Mouse (Mus musculus) liver, embryonic 15.5 days (tissue): Measurements from ENCODE around the gene Pdia6. TPM values are rescaled to one million over a fixed set of nuclear protein-coding genes. Genes with fewer than 3 reads are reported as not detected.

ENCODE experiments used
- ATAC-seq: fragments of 200-750 bp; cut with Nextera tagmentation; 2 replicates; pipeline ENCODE4 v1.8.0; 2017; ENCODE audit warnings: moderate number of reproducible peaks, mild to moderate bottlenecking, moderate library complexity; ENCODE audit not compliant: insufficient read depth
- H3K27ac ChIP-seq: fragments of 300-500 bp; sonication (generic); replicated peaks from 2 replicates; pipeline ENCODE4 v1.5.1; 2015; ENCODE audit warnings: mild to moderate bottlenecking, inconsistent platforms
- H3K27me3 ChIP-seq: fragments of 300-500 bp; sonication (generic); 2 replicates; pipeline ENCODE4 v1.6.1; 2015; ENCODE audit warnings: mild to moderate bottlenecking, inconsistent platforms
- H3K36me3 ChIP-seq: fragments of 300-500 bp; sonication (generic); replicated peaks from 2 replicates; pipeline ENCODE4 v1.6.1; 2015; ENCODE audit warnings: moderate library complexity, mild to moderate bottlenecking, inconsistent platforms
- H3K4me1 ChIP-seq: fragments of 300-500 bp; sonication (generic); replicated peaks from 2 replicates; pipeline ENCODE4 v1.6.1; 2015; ENCODE audit warnings: inconsistent platforms
- H3K4me2 ChIP-seq: fragments of 300-500 bp; sonication (generic); 2 replicates; pipeline ENCODE4 v1.6.1; 2015; ENCODE audit warnings: moderate library complexity, mild to moderate bottlenecking, inconsistent platforms
- H3K4me3 ChIP-seq: fragments of 300-500 bp; sonication (generic); replicated peaks from 2 replicates; pipeline ENCODE4 v1.5.1; 2015; ENCODE audit warnings: mild to moderate bottlenecking, inconsistent platforms
- H3K9ac ChIP-seq: fragments of 300-500 bp; sonication (generic); 2 replicates; pipeline ENCODE4 v1.6.1; 2015; ENCODE audit warnings: moderate library complexity, mild to moderate bottlenecking, inconsistent platforms
- H3K9me3 ChIP-seq: fragments of 300-500 bp; sonication (generic); replicated peaks from 2 replicates; pipeline ENCODE4 v1.6.1; 2016; ENCODE audit warnings: inconsistent platforms
- WGBS: fragments of 180-500 bp; shearing (Covaris S2); methylation state at CpG from one replicate; pipeline ENCODE4 v1.1.7; 2015; ENCODE audit warnings: mixed read lengths; ENCODE audit not compliant: insufficient replicate concordance; 5-methylcytosine and 5-hydroxymethylcytosine counted together
- polyA plus RNA-seq: library from polyadenylated mRNA; unstranded; fragments of >200 nt; fragmentation: Nextera tagmentation; extraction: Ambion mirVana; gene quantifications from 2 replicates; pipeline ENCODE4 v1.2.1, GENCODE M21; 2015

Pdia6 gene
- polyA plus RNA-seq, 1 experiment from 2014 or later: 225 TPM

DNA sequence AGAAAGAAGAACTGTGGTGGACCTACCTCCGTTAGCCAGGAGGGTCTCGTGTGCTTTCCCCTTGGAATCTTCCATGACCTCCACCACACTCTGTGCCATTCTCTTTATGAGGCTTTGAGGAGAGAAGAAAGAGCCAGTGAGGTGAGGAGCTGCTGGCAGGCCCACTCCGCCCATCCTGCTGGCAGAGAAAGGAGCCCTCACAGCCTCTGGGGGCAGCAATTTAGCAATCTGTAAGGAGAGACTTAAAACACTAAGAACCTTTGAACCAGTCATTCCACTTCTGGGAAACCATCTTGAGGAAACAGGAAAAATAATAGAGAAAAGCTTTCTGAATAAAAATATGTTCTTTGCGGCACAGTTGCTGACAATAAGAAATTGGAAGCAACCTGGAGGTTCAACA, 41.9 kb downstream of the Pdia6 start:
- no peaks in the 10 kb centered on the region for H3K36me3 ChIP-seq
- no peak overlapping the region for H3K27ac ChIP-seq
- H3K27me3 ChIP-seq: no peaks in the 10 kb centered on the region
- H3K4me3 ChIP-seq: no peak overlapping the region
- no peaks in the 10 kb centered on the region for H3K4me1 ChIP-seq
- WGBS: 37% methylated on average over 4 of the region's 4 CpGs
- no peak overlapping the region for H3K9ac ChIP-seq
- ATAC-seq: no peak
- no peaks in the 10 kb centered on the region for H3K9me3 ChIP-seq
- H3K4me2 ChIP-seq: no peak overlapping the region

DNA sequence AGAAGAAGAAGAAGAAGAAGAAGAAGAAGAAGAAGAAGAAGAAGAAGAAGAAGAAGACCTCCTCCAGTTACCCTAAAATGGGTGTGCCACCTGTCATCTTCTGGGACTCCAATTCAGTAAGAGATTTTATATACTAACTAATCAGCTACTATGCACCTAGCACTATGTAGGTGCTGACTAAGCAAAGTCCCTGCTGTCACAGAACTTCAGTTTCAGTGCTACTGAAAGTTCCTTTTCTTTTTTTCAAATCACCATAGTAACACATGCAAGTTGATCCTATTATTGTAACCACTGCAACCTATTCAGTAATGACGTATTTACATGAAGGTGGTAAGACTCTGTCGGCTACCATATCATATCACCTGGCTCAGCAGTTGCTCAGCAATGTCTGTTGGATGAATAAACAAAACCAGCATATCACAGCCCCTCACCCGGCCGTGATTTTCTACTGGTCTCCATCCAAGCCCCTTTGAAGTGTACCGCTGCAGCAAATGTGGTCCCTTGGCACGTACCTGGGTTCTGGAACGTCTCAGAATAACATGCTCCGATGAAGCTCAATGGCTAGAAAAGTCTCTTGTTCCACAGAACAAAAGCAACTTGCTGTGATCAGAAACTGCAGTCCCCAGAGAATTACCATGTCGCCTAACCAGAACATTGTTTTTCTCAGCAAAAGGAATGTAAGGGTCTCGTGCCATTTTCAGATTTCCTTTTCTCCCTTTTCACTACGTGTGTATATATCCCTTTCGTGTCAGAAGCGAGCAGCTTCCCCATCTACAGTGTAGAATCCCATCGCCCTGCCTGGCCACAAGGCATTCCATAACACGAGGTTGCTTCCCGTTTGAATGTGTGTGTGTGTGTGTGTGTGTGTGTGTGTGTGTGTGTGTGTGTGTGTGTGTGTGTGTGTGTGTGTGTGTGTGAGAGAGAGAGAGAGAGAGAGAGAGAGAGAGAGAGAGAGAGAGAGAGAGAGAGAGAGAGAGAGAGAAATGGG, 44.8 kb downstream of the Pdia6 start:
- H3K4me2 ChIP-seq: no peak overlapping the region
- WGBS: 62% methylated on average over 16 of the region's 16 CpGs
- H3K27ac ChIP-seq: no peak overlapping the region
- H3K9me3 ChIP-seq: no peaks in the 10 kb centered on the region
- H3K4me1 ChIP-seq: no peaks in the 10 kb centered on the region
- H3K9ac ChIP-seq: no peak overlapping the region
- no peak overlapping the region for H3K4me3 ChIP-seq
- no peaks in the 10 kb centered on the region for H3K36me3 ChIP-seq
- H3K27me3 ChIP-seq: no peaks in the 10 kb centered on the region
- ATAC-seq: no peak

DNA sequence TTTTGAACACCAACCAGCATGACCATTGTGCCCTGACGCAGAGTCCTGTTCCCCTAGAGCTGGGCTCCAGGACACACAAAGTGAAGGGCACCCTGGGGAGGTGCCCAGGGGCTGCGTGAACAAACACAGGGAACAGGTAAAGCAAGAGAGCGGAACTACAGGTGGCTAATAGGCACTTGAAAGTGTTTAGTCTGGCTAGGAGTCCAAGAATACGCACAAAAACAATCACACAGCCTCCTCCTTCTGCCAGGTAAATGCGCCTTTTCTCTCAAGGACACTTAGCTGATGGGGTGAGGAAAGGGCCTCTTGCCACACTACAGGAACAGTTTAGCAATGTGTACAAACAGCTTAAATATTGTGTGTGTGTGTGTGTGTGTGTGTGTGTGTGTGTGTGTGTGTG, 49.8 kb downstream of the Pdia6 start:
- Histone ChIP-seq H3K36me3 (no peaks in the 10 kb centered on the region), H3K27me3 (no peaks in the 10 kb centered on the region), H3K4me1 (no peaks in the 10 kb centered on the region), H3K9ac (no peak overlapping the region), H3K9me3 (no peaks in the 10 kb centered on the region), H3K27ac (no peak overlapping the region), H3K4me3 (no peak overlapping the region), H3K4me2 (no peak overlapping the region)
- ATAC-seq: no peak
- WGBS: 64% methylated on average over 5 of the region's 5 CpGs

DNA sequence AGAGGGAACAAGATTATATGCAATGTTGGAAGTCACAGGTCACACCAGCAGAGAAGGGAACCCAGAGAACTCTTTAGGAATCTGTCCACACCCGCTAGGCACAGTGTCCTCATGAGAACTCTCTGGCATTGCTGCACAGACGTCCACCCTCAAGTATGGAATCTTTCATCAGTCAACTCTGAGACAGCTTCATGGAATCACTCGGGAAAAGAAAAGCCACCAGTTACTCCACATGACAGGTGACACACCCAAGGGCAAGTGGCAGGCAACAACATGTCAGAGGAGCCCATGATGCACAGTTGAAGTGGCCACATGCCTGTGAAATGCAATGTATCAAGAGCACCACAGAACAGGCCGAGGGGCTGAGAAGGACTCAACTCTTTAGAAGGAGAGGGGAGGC, 51.6 kb downstream of the Pdia6 start:
- 50% methylated on average over 4 of the region's 4 CpGs for WGBS

DNA sequence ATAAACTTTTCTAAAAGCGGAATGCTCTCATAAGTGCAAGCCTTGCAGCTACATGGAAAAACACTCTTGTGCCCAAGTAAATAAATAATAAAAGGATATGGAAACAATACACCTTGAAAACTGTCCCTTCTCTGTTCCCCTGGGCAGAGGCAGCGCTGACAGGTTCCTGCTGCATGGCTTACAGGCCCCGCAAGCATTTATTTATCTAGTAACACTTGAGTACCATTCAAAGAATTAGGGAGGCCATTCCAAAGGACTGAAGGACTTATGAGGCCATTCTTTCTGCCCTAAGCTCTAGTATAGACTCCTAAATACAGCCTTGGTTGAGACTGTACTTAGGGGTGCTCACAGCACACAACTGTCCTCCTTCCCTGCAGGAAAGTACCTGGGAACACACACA, 52.1 kb downstream of the Pdia6 start:
- H3K9ac ChIP-seq: no peak overlapping the region
- no peaks in the 10 kb centered on the region for H3K4me1 ChIP-seq
- 62% methylated on average over 3 of the region's 3 CpGs for WGBS
- H3K27ac ChIP-seq: no peak overlapping the region
- H3K9me3 ChIP-seq: no peaks in the 10 kb centered on the region
- no peaks in the 10 kb centered on the region for H3K36me3 ChIP-seq
- H3K27me3 ChIP-seq: peaks cover 17% of the 10 kb centered on the region
- H3K4me3 ChIP-seq: no peak overlapping the region
- H3K4me2 ChIP-seq: no peak overlapping the region
- ATAC-seq: no peak

More for the DNA sequence above, 51.6 kb downstream of the Pdia6 start:
- H3K9me3 ChIP-seq: no peaks in the 10 kb centered on the region
- no peak overlapping the region for H3K4me3 ChIP-seq
- no peaks in the 10 kb centered on the region for H3K4me1 ChIP-seq
- H3K36me3 ChIP-seq: no peaks in the 10 kb centered on the region
- H3K27me3 ChIP-seq: peaks cover 12% of the 10 kb centered on the region
- no peak overlapping the region for H3K27ac ChIP-seq
- no peak overlapping the region for H3K4me2 ChIP-seq
- no peak for ATAC-seq
- no peak overlapping the region for H3K9ac ChIP-seq

DNA sequence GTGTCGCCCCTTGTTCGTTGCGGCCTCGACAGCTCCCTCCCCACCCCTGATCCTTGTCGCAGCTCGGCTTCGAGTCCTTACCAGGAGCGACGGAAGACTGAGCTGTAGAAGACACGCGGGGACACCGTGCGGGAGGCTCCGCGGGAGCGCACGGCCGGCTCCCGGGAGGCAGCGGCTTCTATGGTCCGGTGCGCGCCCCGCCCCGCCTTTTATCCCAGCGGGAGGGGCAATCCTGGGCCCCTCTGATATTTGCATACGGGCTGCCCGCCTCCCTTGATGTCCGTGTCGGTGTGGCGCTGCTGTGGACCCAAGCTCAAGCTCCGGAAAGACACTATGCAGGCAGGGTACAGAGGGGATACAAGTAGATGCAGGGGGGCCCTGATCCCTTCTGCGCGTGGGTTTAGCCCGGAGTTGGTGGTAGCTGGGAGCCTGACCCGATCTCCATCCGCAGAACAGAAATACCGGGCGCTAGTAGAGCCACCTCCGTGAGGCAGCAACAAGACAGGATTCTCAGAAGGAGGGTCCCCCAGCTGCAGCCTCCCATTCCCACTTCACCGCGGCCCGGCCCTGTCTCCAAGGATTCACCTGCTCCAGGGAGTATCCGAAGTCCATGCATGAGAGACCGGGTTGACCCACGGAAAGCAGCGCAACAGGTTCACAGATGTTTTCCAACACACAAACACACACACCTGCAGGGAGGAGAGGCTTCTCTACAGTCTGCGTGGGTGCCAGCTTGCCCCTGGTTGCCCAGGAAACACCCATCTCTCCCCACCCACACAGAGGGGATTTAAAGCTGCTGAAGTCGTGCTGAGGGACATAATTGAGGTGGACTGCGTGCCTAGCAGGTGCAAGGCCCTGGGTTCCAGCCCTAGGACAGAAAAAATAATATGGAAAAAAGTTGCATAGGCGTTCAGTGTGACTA, 58.5 kb downstream of the Pdia6 start:
- no peak for ATAC-seq

DNA sequence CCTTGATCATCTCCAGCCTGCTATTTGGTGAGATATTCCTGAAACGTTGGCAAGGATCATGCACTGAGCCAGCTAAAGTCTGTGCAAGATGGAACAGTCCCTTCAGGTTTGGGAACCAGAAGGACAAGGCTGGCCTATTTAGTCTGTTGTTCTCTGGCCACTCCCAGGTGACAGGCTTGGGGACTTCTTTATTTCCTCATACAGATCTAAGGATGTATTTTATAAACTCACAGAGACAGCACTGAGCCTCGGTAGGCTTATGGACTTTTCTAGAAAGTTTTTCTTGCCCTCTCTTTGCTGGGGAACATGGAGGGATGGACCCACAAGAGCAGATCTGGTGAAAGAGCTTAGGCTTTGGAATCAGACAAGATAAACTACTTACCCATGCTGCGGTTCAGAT, 62.9 kb downstream of the Pdia6 start, which contains the start of gene Atp6v1c2:
Gene Atp6v1c2 (minus strand): TSS at position 101 of the 400 bp plus-strand sequence.
- Histone ChIP-seq H3K9ac (no peak within 1 kb of the TSS), H3K27ac (no peak within 1 kb of the TSS), H3K36me3 (no peaks in the 10 kb centered on the region), H3K9me3 (no peaks in the 10 kb centered on the region), H3K27me3 (peaks cover 27% of the 10 kb centered on the region), H3K4me2 (no peak within 1 kb of the TSS), H3K4me3 (no peak within 1 kb of the TSS), H3K4me1 (peaks cover 4% of the 10 kb centered on the region; the same call in 1 of the 2 replicates)
- no peak for ATAC-seq
- 63% methylated on average over 3 of the region's 3 CpGs for WGBS

More for the DNA sequence above, 58.5 kb downstream of the Pdia6 start:
- peak overlapping the region; percentile 37 for H3K4me3 ChIP-seq
- peaks cover 51% of the 10 kb centered on the region for H3K27me3 ChIP-seq
- H3K4me1 ChIP-seq: peaks cover 6% of the 10 kb centered on the region; the same call in 1 of the 2 replicates
- 3% methylated on average over 51 of the region's 51 CpGs for WGBS
- H3K27ac ChIP-seq: no peak overlapping the region
- H3K9ac ChIP-seq: no peak overlapping the region
- H3K36me3 ChIP-seq: no peaks in the 10 kb centered on the region
- H3K9me3 ChIP-seq: no peaks in the 10 kb centered on the region
- H3K4me2 ChIP-seq: peak overlapping the region; percentile 62

DNA sequence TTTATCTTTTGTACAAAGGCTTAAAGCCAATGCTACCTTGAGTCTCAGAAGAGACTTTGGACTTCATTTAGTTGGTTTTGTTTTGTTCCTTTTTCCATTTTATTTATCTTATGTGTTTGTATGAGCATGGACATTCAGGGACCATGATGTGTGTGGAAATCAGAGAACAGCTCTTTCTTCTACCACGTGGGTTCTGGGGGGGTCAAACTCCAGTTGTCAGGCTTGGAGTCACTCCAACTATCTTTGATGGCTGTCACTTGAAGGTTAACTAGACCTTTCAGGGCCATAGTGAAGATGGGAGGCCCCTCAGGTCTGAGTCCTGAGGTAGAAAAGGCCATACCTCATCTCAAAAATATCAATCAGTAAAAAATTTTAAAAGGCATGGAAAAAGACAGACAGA, 67.1 kb downstream of the Pdia6 start:
- no peak overlapping the region for H3K4me2 ChIP-seq
- WGBS: 10% methylated on average over 1 of the region's 1 CpGs

More for the DNA sequence above, 67.1 kb downstream of the Pdia6 start:
- ATAC-seq: no peak
- Histone ChIP-seq H3K9me3 (no peaks in the 10 kb centered on the region), H3K9ac (no peak overlapping the region), H3K27ac (no peak overlapping the region), H3K27me3 (no peaks in the 10 kb centered on the region; the same call in 1 of the 2 replicates), H3K36me3 (no peaks in the 10 kb centered on the region), H3K4me3 (no peak overlapping the region), H3K4me1 (no peaks in the 10 kb centered on the region)

Other genes starting within 250 kb of the Pdia6 start
- 0.21 and 0.29 TPM in 2 replicates for gene Kcnf1, start 89.7 kb upstream of the Pdia6 start, polyA plus RNA-seq
- 0.09 TPM in 1 of 2 replicates, not detected in the other for gene Atp6v1c2, start 62.8 kb downstream of the Pdia6 start, polyA plus RNA-seq
- gene Nol10, start 81.9 kb downstream of the Pdia6 start, polyA plus RNA-seq: 8.8 and 9.9 TPM in 2 replicates